Mouse (Mus musculus): ENCODE data around the gene Trat1.

Trat1 gene

DNA sequence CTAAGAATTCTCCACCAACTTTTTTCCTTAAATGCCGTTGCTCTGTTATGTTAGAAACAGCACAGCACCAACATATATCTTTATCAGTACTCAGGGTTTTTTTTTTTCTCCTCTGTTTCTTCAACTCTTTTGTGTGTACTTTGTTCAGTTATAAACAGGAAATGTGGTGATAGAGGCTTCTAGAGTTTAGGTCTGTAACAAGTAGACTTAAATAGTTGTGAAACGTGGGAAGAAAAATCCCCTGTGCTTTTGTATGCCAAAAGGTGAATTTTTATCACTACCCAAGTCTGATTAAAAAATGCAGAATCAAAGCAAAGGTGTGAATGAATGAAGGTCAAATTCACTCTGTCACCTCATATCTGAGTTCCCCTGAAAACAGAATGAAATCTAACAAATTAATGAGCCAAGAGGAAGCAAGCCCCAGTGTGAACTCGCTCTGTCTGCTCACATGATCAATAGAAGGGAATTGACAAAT, at the start of gene Trat1:
Gene Trat1, minus strand, starts transcription at position 51 of the 475 bp plus-strand sequence.
- DNase-seq: no peak

DNA sequence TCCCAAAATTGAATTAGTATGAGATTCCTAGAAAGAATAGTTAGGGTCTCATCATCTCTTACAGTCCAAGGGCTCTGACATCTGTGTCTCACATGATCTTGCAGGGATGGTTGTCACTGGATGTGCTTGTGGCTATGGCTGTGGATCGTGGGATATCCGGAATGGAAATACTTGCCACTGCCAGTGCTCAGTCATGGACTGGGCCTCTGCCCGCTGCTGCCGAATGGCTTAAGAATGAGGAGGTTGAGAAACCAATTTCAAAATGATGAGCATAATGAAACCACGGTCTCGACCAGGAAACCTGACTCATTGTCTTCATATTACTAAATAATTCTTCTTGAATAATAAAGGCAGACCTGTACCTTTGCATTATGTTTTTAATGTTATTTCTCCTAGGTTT, 46.7 kb upstream of the Trat1 start:
- no peak for DNase-seq

DNA sequence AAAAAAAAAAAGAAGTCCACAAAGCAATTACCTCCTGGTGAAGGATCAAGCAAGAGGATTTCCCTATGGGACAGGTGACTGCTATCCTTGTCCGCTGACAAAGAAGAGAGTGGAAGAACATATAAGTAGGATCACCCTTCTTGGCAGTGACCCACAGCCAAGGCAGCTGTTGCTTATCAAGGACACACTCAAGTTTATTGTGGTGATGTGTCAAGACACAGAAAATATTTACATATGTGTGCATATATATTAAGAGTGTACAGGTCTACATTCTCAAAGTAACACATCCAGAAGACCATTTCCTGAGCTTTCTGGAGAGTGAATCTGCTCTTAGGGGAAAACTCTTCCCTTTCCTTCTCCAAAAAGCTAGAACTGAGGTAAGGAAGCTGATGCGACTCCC, 44.9 kb upstream of the Trat1 start, which contains the start of gene Retnlb:
Gene Retnlb, plus strand, starts transcription at position 162 of the 400 bp plus-strand sequence.
- DNase-seq: no peak

DNA sequence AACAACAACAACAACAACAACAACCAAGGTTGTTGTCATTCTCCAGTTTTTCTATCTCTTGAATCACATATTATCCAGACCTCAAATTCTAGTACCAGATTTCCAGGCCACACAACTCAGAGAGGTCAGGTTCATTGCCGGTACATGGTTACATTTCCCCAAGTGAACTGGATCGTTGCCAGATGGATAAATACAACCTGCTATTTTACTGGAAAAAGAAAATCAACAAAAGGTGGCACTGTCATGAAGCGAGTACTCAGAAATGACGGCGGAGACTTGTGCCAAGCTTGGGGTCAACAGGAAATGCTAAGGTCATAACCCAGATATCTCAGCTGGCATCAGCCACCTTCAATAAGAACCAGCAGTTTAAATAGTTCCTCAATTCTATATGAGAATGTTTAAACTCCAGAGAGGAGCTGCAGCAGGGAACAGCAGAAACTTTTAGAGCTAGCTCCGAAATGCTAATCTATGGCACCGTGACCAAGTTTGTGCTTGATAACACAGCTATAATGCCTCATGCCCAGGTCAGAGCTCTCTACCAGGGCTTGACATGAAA, 40.1 kb upstream of the Trat1 start:
- DNase-seq: no peak

DNA sequence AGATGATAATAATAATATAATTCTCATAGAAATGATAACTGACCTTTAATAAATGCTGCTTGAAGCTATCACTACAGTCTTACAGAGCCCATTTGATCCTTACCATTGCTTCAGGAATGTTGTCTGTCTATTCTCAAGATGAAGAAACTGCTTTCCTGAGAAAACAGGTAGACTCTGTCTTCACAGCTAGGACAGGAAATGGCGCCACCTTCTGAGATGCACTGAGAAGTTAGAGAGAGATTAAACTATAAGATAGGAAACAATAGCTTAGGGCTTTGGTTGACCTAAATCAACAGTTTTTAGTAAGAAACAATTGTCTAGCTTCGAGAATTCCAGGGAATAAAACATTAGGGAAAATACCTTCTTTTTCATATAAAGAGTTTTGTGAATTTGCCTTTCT, 37.6 kb upstream of the Trat1 start:
- DNase-seq: no peak

DNA sequence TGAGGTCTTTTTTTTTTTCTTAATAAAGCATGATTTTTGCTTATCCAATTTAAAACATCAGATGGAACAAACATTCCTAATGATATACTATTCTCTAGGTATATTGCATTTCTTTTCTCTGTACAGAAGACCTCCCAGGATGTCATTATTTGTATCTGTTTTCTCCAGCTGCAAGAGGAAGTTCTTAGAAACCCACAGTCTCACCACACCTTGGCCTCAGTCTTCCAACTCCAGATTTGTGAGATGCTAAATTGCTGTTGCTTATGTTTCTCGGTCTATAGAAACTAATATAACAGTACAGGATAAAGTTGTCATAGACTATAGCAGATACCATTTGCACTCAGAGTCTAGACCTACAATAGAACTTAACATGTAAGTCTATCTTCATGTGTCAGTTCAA, 34.7 kb upstream of the Trat1 start:
- DNase-seq: no peak

DNA sequence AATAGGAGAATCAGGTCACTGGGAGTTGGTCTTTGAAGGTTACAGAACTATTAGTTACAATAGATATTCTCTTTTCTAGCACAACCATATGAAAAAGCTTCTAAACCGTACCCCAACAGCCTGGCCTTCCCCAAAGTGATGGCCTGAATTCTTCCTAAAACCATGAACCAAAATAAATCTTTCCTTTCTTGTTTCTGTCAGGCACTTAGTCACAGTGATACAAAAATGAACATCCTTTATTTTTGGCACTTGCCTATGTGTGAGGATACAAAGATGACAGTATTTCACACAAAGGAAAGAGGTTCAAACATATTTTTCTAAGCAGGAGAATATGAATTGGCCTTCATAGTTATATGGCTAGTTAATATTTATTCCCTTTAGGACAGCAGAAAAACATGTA, 33.6 kb upstream of the Trat1 start:
- no peak for DNase-seq

DNA sequence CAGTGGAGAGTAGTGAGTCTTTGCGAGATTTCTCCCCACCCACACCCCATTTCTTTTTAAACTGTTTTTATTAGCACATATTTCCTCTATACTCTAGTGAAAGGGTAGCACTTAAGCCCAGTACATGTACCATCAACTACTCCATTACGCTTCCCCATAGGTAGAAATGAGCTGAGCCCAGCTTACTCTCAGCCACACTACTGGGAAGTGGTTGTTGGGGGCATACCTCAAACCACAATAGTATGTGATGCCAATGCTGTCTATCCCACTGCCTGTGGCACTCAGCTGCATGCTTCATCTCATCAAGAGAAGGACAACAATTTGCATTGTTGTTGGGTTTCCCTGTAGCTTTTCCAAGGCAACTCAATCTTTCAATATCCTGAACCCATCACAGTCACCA, 29.1 kb upstream of the Trat1 start:
- DNase-seq: no peak

DNA sequence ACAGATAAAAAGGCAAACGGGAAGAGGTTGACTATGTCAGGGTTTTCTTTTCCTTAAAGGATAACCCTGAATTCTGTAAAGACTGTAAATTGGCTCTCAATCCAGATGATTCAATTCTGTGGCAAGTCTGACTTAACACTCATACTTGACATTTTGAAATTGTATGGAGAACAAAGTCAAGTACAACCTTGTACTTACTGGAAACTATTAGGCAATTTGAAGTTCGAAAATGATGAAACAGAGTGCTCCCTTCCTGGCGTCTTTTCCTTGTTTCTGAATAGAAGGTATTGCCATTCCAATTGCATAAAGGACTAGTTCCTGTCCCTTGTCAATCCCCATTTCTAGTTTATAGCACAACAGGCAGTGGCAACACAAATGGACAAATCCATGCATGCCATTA, 27.6 kb upstream of the Trat1 start:
- no peak for DNase-seq

DNA sequence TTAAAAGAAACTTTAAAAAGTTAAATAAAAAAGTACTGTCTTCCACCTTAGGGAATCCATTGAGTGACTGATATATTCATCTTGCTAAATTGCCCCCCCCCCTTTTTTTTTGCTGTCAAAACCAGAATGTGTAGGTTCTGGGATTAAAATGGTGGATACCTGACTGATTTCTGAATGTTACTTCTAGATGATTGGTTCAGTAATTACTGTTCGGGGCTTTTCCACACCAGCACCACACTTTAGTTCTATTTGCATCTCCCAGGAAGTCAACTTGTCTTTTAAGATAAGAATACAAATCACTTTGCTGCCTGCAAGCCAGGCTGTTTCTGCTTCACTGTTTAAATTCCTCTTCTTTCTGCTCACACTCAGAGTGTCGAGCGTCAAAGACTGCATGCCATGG, 26.5 kb upstream of the Trat1 start:
- no peak for DNase-seq

DNA sequence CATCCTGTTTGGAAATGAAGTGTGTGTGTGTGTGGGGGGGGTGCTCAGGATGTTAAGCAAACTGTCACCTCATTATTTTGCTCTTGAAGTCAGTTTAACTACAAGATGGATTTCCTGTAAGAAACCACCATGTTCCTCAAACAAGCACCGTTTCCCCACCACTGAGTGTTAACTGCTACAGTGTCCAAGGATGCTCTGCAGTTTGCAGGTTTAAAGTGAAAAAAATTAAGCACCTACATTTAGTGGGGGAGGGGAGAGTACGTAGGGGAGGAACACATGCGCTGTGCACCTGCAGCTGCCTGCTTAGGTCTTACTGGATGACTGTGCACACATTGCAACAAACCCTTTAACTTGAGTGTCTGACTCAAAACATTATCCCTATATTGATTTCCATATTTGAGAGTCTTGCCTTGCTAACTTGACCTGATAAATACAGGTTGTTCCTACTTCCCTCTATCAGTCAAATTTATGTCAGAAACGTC, 16.9 kb upstream of the Trat1 start:
- DNase-seq: no peak

DNA sequence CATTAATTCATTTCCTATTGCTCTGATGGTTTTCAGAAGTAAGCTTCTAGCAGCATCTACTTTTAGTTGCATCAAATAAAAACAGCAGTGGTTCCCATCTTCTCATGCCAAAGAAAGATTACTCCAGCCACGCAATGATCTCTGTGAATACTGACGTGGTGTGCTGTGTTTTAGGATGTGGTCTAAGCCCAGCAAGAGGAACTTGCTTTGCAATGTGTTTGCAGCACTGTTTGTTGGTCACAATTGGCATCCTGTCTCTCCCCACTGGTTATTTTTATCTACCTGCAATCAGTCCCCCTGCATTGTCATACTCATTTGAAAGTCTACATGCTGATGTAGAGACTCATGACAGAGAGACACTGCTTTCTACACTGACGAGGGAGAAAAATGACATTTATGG, 14.4 kb upstream of the Trat1 start:
- DNase-seq: no peak

DNA sequence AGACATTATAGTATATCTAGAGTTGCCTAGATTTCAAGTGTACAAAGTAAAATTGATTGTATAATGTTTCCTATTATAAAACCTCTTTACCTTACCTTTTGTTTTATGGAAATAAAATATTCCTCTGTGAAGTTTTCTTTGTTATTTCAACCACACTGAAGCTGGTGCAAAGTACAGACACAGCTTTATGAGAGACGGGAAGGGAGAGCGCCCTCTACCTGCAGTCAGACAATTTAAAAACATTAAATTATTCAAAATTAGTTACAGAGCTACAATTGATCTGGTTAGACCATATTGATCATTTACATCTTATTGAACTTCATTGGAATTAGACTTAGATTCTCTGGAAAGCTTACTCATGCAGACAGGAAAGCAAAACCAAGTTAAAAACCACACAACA, 5.4 kb upstream of the Trat1 start:
- no peak for DNase-seq

DNA sequence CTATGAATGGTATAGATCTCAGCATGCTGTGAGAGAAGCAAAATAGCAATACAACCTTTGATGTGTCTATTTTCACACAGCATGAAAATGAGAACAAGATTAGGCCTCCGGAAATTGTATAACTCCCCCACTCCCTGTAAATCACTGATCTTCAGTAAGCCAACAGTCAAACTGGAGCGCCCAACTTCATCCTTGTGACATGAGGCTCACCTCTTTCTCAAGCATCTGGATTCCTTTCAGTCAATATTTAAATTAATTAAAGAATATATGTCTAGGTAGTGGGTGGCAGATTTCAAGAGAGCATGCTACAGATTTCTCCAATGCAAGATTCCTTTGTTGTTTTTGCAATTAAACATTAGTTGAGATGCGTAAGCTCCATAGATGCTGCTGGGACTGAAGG, 2.6 kb downstream of the Trat1 start:
- DNase-seq: no peak

DNA sequence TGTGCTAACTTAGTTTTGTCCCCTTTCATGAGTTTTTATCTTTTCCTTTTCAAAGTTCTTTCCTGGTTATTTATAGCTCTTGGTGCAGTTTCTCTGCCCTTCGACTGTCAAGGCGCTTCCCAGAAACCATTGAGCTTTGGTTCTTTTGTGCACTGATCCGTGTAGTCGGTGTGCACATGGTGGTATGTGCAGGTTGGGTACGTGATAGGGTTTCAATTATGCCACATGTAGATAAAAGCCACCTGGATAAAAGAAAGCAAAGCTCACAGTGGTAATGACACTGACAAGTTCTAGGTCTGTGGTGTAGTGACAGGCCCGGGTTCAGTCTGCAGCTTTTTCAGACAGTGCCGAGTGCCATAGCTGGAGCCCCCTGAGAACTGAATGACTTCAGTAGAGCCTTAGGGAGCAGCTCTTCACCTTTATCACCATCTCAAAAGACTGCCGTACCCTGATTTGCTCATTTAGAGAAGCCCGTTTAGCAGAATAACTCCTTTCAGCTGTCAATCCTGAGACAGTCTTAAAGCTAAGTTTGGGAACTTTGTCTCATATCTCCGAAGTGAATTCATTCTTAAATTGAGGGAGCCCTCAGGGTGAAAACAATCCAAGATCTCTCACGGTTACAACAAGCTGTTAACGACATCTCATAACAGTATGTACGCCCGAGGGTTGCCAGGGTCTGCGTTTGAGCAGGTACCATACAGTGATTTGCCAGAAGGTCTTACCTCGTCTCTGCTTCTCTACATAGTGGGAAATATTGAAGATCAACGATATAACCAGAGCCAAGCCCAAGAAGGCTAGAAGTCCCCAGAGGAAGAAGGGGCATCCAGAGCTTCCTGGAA, 11.0 kb downstream of the Trat1 start:
- no peak for DNase-seq

DNA sequence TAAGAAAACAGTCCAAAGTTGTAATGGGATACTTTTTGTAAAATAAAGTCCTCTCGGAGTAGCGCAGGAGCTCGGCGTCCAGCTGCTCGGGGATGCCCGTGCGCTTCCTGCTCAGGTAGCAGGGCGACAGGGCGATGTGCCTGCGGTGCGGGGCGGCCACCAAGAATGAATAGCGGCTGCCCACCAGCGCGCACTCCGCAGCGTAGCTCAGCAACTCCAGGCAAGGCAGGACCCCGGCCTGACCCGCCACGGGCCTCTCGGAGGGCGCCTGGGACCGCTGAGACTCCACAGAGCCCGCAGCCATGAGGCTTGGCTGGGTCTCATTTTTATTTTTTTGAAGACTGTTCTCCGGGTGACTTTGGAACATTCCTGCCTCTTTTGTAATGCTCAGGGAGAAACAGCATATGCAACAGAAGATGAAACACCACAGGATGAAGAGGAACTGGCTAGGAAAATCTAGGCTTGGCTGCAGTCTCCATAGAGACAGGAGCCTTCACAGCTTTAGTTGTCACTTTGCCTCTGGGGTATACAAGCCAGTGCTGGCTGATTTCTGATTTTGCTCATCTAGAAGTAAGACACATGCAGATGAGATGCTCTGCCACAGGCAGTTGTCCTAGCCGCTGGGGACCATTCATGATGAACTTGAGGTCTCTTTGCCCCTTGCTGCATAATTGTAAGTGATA, 21.5 kb downstream of the Trat1 start:
- no peak for DNase-seq

DNA sequence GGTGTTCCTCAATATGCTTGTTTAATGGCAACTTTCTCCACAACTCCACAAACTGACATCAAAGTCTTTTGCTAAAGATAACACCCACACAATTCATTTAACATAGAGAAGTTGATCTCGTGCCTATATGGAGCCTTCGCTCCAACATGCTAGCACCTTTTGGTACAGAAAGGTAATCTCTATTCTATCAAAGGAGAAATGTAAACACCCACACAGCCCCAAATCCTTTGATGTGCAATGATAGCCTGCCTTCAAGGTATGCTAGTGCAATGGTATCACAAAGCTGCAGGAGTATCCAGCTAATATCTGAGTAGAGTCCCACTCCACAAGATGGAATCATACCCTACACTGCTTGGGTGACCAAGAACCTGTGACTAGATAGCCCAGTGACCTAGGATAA, 26.4 kb downstream of the Trat1 start:
- no peak for DNase-seq

DNA sequence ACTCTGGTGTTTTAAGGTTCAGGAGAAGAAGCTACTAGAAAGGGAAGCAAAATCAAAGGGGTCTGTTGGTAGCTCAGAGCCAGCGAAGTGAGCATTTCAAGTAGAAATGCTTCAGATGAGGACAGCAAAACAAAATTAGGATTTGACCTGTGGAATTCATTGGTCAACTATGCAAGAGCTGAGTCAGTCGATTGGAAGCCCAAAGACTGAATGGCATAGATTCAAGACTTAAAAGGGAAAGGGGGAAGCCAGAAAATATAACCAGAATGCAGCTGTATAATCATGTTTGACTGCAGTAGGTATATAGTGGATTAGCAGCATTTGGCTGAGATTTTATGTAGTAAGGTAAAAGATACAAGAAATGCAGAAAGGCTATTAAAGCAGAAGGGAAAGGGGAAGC, 26.8 kb downstream of the Trat1 start:
- DNase-seq: no peak

DNA sequence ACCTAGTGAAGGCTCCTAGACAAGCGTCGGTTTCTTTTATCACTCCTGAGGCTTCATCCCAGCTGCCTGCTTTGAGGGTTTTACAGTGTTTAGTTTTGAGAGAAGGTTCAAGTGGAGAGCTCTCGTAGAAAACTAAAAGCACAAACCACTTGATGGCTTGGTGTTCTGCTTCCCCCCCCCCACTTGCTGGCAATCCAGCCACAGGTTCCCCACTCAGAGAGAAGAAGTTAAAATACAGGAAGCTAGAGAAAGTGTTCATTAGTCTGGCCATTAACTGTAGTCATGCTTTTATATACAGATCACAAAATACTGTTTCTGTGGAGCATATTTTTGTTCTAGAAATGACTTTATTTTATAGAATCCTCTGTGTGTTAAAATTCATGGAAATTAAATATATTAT, 30.3 kb downstream of the Trat1 start:
- DNase-seq: no peak

DNA sequence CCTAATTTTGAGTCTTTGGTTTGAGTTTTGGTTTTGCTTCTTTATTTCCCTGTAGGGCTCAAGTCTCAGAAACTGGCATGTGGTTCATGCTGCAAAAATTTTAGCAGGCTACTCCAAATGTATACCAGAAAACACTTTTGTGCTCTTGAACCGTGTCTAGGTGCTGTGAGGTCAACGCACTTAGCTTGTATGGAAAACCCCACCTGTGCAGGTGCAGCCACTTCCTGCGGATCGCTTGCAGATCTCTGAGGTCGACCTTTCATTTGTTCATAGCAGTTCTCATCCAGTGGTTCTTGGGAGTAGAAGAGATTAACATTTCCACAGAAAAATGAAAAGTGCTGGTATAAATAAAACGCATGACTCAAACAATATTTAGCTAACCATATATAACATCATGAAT, 31.8 kb downstream of the Trat1 start:
- no peak for DNase-seq

DNA sequence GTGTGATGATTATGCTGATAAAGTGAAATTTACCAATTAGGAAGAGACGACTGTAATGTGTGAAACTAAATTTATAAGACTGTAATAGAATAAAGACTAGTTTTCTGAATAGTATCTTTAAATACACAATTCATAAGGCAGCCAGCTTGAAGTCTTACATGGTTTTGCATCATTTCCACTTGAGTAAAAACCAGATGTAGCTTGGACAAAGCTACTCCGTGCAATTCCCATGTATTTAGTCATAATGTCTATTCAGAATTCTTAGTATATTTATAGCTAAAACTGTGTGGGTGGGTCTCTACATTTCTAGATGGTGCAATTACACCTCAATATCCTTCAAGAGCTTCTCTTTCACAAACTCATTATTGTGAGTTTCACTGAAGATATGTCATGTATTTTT, 33.4 kb downstream of the Trat1 start:
- DNase-seq: no peak

DNA sequence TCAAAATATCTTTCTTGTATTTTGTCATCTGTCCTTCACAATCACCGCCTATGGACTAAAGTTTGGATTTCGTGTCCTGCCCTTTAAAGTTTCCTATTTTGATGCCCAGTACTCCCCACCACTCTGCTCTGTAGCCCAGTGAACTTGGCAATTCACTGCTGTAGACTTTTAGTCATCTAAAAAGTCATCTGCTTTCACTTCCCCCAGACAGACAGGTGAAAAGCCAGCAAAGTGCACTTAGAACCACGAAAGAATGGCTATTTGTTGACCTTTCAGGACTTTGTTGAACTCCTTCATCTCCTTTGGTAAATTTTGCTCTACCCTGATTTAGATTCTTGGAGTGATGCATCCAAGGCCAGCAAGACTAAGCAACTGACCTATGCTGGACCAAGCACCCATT, 34.9 kb downstream of the Trat1 start:
- no peak for DNase-seq

DNA sequence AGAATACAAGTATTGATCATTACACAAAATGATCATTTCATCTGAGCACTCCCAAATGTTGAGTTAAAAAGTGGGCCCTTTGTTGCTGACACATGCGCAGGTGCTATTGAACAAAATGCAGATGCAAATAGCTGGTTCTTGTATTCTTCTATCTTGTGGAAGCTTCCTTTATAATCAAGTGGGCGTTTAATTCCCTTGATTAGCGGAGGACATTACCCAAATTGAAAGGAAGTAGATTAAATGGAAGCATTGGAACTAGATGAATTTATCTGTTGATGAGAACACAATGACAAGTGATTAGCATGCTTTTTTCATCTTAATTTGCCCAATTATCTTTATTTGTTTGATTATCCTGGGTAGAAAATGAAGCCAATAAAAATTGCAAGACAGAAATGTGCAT, 51.6 kb downstream of the Trat1 start:
- no peak for DNase-seq

DNA sequence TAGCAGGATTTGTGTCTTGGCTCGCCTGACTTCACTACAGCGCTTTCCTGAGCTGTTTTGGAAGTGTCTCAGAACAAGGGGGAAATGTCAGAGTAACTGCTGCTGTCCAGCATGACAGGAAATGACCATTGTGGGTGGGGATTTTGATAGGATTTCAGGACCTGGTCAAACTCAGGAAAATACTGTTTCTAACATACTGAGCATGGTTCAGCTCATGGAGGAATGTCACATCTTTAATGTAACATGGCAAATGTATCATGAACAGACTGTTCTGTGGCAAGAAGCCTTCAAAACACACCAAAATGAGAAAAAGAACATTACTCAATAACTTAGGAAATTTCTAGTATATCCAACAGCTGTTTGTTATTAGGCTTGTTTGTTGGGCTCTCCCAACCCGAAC, 52.1 kb downstream of the Trat1 start:
- no peak for DNase-seq
